Mouse (Mus musculus) myocyte (in vitro differentiated cells): Measurements from ENCODE around the gene Hnf4a. TPM values are rescaled to one million over a fixed set of nuclear protein-coding genes. Genes with fewer than 3 reads are reported as not detected.
"Not testable (repeated sequence)": the region's sequence is repeated elsewhere in the genome, so short reads cannot be mapped to it uniquely, and the experiment has no call there.

Experiments
- H3K27me3 ChIP-seq: one replicate; pipeline ENCODE4 v1.6.1; 2011; ENCODE audit not compliant: control insufficient read depth, insufficient read depth, insufficient read length
- H3K36me3 ChIP-seq: one replicate; pipeline ENCODE4 v1.6.1; 2011; ENCODE audit not compliant: control insufficient read depth, insufficient read depth
- H3K4me2 ChIP-seq: one replicate; pipeline ENCODE4 v1.6.1; 2011; ENCODE audit warnings: low read depth, control low read depth
- H3K4me3 ChIP-seq: one replicate; pipeline ENCODE4 v1.5.1; 2011; ENCODE audit warnings: mild to moderate bottlenecking, control low read depth, moderate library complexity
- H3K79me2 ChIP-seq: one replicate; pipeline ENCODE4 v1.6.1; 2011; ENCODE audit not compliant: control insufficient read depth, insufficient read depth
- H3ac ChIP-seq: one replicate; pipeline ENCODE4 v1.6.1; 2011; ENCODE audit not compliant: control insufficient read depth, insufficient read length
- CEBPB ChIP-seq: IDR thresholded peaks from 2 replicates; pipeline ENCODE4 v1.6.1; 2011; ENCODE audit warnings: mild to moderate bottlenecking, moderate library complexity; ENCODE audit not compliant: poor library complexity, insufficient read depth, severe bottlenecking
- E2F4 ChIP-seq: IDR thresholded peaks from one replicate; pipeline ENCODE4 v1.6.1; 2011; ENCODE audit warnings: mild to moderate bottlenecking, control low read depth, moderate library complexity; ENCODE audit not compliant: insufficient read depth
- MAX ChIP-seq: IDR thresholded peaks from one replicate; pipeline ENCODE4 v1.6.1; 2011; ENCODE audit warnings: low read depth, mild to moderate bottlenecking, control low read depth
- MYOD1 ChIP-seq, 3 experiments: IDR thresholded peaks; one replicate each; pipeline ENCODE4 v1.6.1; 2011; ENCODE audit warnings: control low read depth in 2 of 3, low read depth in 2 of 3, mild to moderate bottlenecking in 2 of 3, moderate library complexity in 1 of 3; ENCODE audit not compliant: insufficient read length in 2 of 3, control insufficient read depth in 1 of 3
- MYOG ChIP-seq, 3 experiments: IDR thresholded peaks; one replicate each; pipeline ENCODE4 v1.6.1; 2011; ENCODE audit warnings: control low read depth in 2 of 3, low read depth in 2 of 3, mild to moderate bottlenecking in 2 of 3; ENCODE audit not compliant: insufficient read length in 2 of 3, control insufficient read depth in 1 of 3, insufficient read depth in 1 of 3
- POLR2A ChIP-seq: IDR thresholded peaks from one replicate; pipeline ENCODE4 v1.6.1; 2011; ENCODE audit warnings: low read depth, mild to moderate bottlenecking, control low read depth, moderate library complexity; ENCODE audit not compliant: insufficient read length
- POLR2AphosphoS2 ChIP-seq: IDR thresholded peaks from one replicate; pipeline ENCODE4 v1.6.1; 2011; ENCODE audit warnings: low read depth, control low read depth; ENCODE audit not compliant: insufficient read length
- REST ChIP-seq: IDR thresholded peaks from one replicate; pipeline ENCODE4 v1.6.1; 2011; ENCODE audit warnings: mild to moderate bottlenecking, control low read depth, moderate library complexity; ENCODE audit not compliant: insufficient read depth, insufficient read length
- SRF ChIP-seq: IDR thresholded peaks from one replicate; pipeline ENCODE4 v1.6.1; 2011; ENCODE audit warnings: low read depth; ENCODE audit not compliant: control insufficient read depth, insufficient read length
- TCF12 ChIP-seq: IDR thresholded peaks from one replicate; pipeline ENCODE4 v1.6.1; 2011; ENCODE audit warnings: mild to moderate bottlenecking, control low read depth; ENCODE audit not compliant: poor library complexity, insufficient read depth, severe bottlenecking
- TCF3 ChIP-seq: IDR thresholded peaks from one replicate; pipeline ENCODE4 v1.6.1; 2011; ENCODE audit warnings: low read depth, control low read depth; ENCODE audit not compliant: insufficient read length
- USF1 ChIP-seq: IDR thresholded peaks from one replicate; pipeline ENCODE4 v1.6.1; 2011; ENCODE audit warnings: low read depth, mild to moderate bottlenecking, control low read depth, moderate library complexity
- polyA plus RNA-seq: library from polyadenylated mRNA; unstranded; fragments of >200 nt; fragmentation: generic; extraction: Trizol; gene quantifications from one replicate; pipeline ENCODE4 v1.2.1, GENCODE M21; 2012; ENCODE audit warnings: missing spikeins

Hnf4a gene
- not detected for polyA plus RNA-seq

GRCm38 (mm10) chr2:163506300-163507004, at the start of gene Hnf4a:
Hnf4a (plus strand) TSS chr2:163506808.
- no peak for TF ChIP-seq MAX
- TF ChIP-seq TCF3 = no peak
- TF ChIP-seq POLR2AphosphoS2 = no peak
- no peak for TF ChIP-seq POLR2A
- Histone ChIP-seq H3K27me3 (peaks cover 51% of the 10 kb centered on the region), H3K36me3 (no peaks in the 10 kb centered on the region), H3K4me2 (no peak within 1 kb of the TSS), H3K4me3 (no peak within 1 kb of the TSS), H3ac (no peak within 1 kb of the TSS), H3K79me2 (no peaks in the 10 kb centered on the region)

GRCm38 (mm10) chr2:163458539-163459265, 47.9 kb upstream of the Hnf4a start:
- H3K27me3 ChIP-seq = peaks cover 13% of the 10 kb centered on the region
- peak overlapping the region; percentile 45 for H3K4me2 ChIP-seq
- no peak overlapping the region for H3K4me3 ChIP-seq
- no peaks in the 10 kb centered on the region for H3K36me3 ChIP-seq
- TF ChIP-seq E2F4 = no peak
- peak; percentile 64 for TF ChIP-seq REST
- peak in 1 of 3 experiments; percentile 5 for TF ChIP-seq MYOD1 (IDR thresholded peaks at IDR 0.05; ENCODE audit: control insufficient read depth in 1 of 3, insufficient read length in 2 of 3, low read depth in 2 of 3)
- H3ac ChIP-seq = no peak overlapping the region
- H3K79me2 ChIP-seq = no peaks in the 10 kb centered on the region

- H3K36me3 ChIP-seq = no peaks in the 10 kb centered on the region
- TF ChIP-seq SRF (no peak), MYOG (IDR thresholded peaks at IDR 0.05; ENCODE audit: control insufficient read depth in 1 of 3, insufficient read depth in 1 of 3, insufficient read length in 2 of 3, low read depth in 2 of 3) (peak in 2 of 3 experiments; percentile 44 to 76), MYOD1 (IDR thresholded peaks at IDR 0.05; ENCODE audit: control insufficient read depth in 1 of 3, insufficient read length in 2 of 3, low read depth in 2 of 3) (peak in 2 of 3 experiments; percentile 45 to 90)
- H3ac ChIP-seq = no peak overlapping the region
- no peaks in the 10 kb centered on the region for H3K79me2 ChIP-seq
- peak overlapping the region; percentile 45 for H3K4me2 ChIP-seq
- H3K27me3 ChIP-seq = peaks cover 7% of the 10 kb centered on the region
- no peak overlapping the region for H3K4me3 ChIP-seq
These were observed 47.2 kb upstream of the Hnf4a start for GRCm38 (mm10) chr2:163459380-163459779.

- TF ChIP-seq POLR2A (no peak), E2F4 (no peak), MYOG (IDR thresholded peaks at IDR 0.05; ENCODE audit: control insufficient read depth in 1 of 3, insufficient read depth in 1 of 3, insufficient read length in 2 of 3, low read depth in 2 of 3) (no peak), SRF (no peak), POLR2AphosphoS2 (no peak), TCF12 (no peak), USF1 (no peak)
- Histone ChIP-seq H3K36me3 (no peaks in the 10 kb centered on the region), H3ac (no peak overlapping the region), H3K27me3 (no peaks in the 10 kb centered on the region), H3K4me2 (no peak overlapping the region), H3K79me2 (no peaks in the 10 kb centered on the region), H3K4me3 (no peak overlapping the region)
These were observed 46.0 kb upstream of the Hnf4a start for GRCm38 (mm10) chr2:163460622-163461021.

- not testable (repeated sequence) for H3K36me3 ChIP-seq, H3K27me3 ChIP-seq, H3K4me2 ChIP-seq, H3ac ChIP-seq, H3K4me3 ChIP-seq, H3K79me2 ChIP-seq
- TF ChIP-seq MYOD1 (IDR thresholded peaks at IDR 0.05; ENCODE audit: control insufficient read depth in 1 of 3, insufficient read length in 2 of 3, low read depth in 2 of 3) (peak in 1 of 3 experiments; percentile 4), MYOG (IDR thresholded peaks at IDR 0.05; ENCODE audit: control insufficient read depth in 1 of 3, insufficient read depth in 1 of 3, insufficient read length in 2 of 3, low read depth in 2 of 3) (peak in 1 of 3 experiments; percentile 14)
These were observed 45.3 kb upstream of the Hnf4a start for GRCm38 (mm10) chr2:163461307-163461706.

- H3ac ChIP-seq = no peak overlapping the region
- H3K4me3 ChIP-seq = no peak overlapping the region
- H3K27me3 ChIP-seq = no peaks in the 10 kb centered on the region
- TF ChIP-seq TCF3 (no peak), E2F4 (no peak), REST (no peak), SRF (no peak), POLR2A (no peak), CEBPB (no peak), MYOG (IDR thresholded peaks at IDR 0.05; ENCODE audit: control insufficient read depth in 1 of 3, insufficient read depth in 1 of 3, insufficient read length in 2 of 3, low read depth in 2 of 3) (no peak), TCF12 (no peak), POLR2AphosphoS2 (no peak), MYOD1 (IDR thresholded peaks at IDR 0.05; ENCODE audit: control insufficient read depth in 1 of 3, insufficient read length in 2 of 3, low read depth in 2 of 3) (no peak), MAX (no peak), USF1 (no peak)
- no peaks in the 10 kb centered on the region for H3K36me3 ChIP-seq
- H3K79me2 ChIP-seq = no peaks in the 10 kb centered on the region
- no peak overlapping the region for H3K4me2 ChIP-seq
These were observed 44.2 kb upstream of the Hnf4a start for GRCm38 (mm10) chr2:163462386-163462785.
